In genomic region chr14:115092510-115092909, GRCm38 (mm10) we compare ENCODE assay signal across 7 mouse cellular contexts. TPM values are rescaled to one million over a fixed set of nuclear protein-coding genes. Genes with fewer than 3 reads are reported as not detected.
DNase-seq lines count a peak whose midpoint lies in the region; ATAC-seq and TF ChIP-seq lines count a peak whose summit lies in the region.

No protein-coding gene starts in this region.

- H3K4me2 ChIP-seq in lung, embryonic 14.5 days = peak overlapping the region; percentile 94
- H3K4me2 ChIP-seq in embryonic facial prominence, embryonic 11.5 days (ENCODE audit: low read depth, low read length) = peak overlapping the region; percentile 99
- H3K4me2 ChIP-seq in hindbrain, embryonic 13.5 days = peak overlapping the region; percentile 77
- H3K4me2 ChIP-seq in liver, embryonic 16.5 days (ENCODE audit: low read depth, low read length) = peak overlapping the region; percentile 73
- H3K4me2 ChIP-seq in stomach, embryonic 14.5 days (replicated peaks; ENCODE audit: low read depth, low read length) = peak overlapping the region; percentile 91

- H3K4me1 ChIP-seq in lung, embryonic 14.5 days (ENCODE audit: insufficient read depth) = no peaks in the 10 kb centered on the region
- H3K4me1 ChIP-seq in embryonic facial prominence, embryonic 11.5 days (ENCODE audit: control insufficient read depth, insufficient read depth, low read length) = no peaks in the 10 kb centered on the region
- peaks cover 9% of the 10 kb centered on the region; the same call in 1 of the 2 replicates for H3K4me1 ChIP-seq in hindbrain, embryonic 13.5 days (replicated peaks)
- H3K4me1 ChIP-seq in liver, embryonic 16.5 days (ENCODE audit: control insufficient read depth, low read depth, low read length) = peaks cover 4% of the 10 kb centered on the region; the same call in 1 of the 2 replicates
- H3K4me1 ChIP-seq in stomach, embryonic 14.5 days (ENCODE audit: control insufficient read depth, insufficient read depth, low read length) = no peaks in the 10 kb centered on the region

- peak overlapping the region; percentile 32; the same call in 1 of the 2 replicates for H3K9ac ChIP-seq in lung, embryonic 14.5 days
- H3K9ac ChIP-seq in embryonic facial prominence, embryonic 11.5 days (replicated peaks; ENCODE audit: low read length) = peak overlapping the region; percentile 33
- H3K9ac ChIP-seq in hindbrain, embryonic 13.5 days = peak overlapping the region; percentile 74
- no peak overlapping the region for H3K9ac ChIP-seq in liver, embryonic 16.5 days (ENCODE audit: low read depth, low read length)
- H3K9ac ChIP-seq in stomach, embryonic 14.5 days (replicated peaks; ENCODE audit: low read depth, low read length) = peak overlapping the region; percentile 30; the same call in 1 of the 2 replicates

- H3K27ac ChIP-seq in lung, embryonic 14.5 days (ENCODE audit: low read depth) = no peak overlapping the region
- H3K27ac ChIP-seq in embryonic facial prominence, embryonic 11.5 days (replicated peaks; ENCODE audit: low read depth, low read length) = no peak overlapping the region
- no peak overlapping the region for H3K27ac ChIP-seq in hindbrain, embryonic 13.5 days
- H3K27ac ChIP-seq in liver, embryonic 16.5 days (ENCODE audit: low read length) = no peak overlapping the region
- H3K27ac ChIP-seq in stomach, embryonic 14.5 days (ENCODE audit: low read length) = no peak overlapping the region

- ATAC-seq in lung, embryonic 14.5 days (ENCODE audit: insufficient read depth) = peak; percentile 69
- peak; percentile 53; the same call in 1 of the 2 replicates for ATAC-seq in embryonic facial prominence, embryonic 11.5 days (replicated peaks; ENCODE audit: insufficient number of reproducible peaks, low FRiP score, low TSS enrichment, low read depth)
- peak; percentile 83 for ATAC-seq in hindbrain, embryonic 13.5 days (ENCODE audit: low FRiP score)
- ATAC-seq in liver, embryonic 16.5 days (ENCODE audit: low read depth) = no peak
- no peak for ATAC-seq in stomach, embryonic 14.5 days (ENCODE audit: insufficient number of reproducible peaks, insufficient read depth, low FRiP score, low read depth)

- H3K27me3 ChIP-seq in lung, embryonic 14.5 days (ENCODE audit: insufficient read depth, low read length) = peaks cover 39% of the 10 kb centered on the region
- peaks cover 9% of the 10 kb centered on the region for H3K27me3 ChIP-seq in embryonic facial prominence, embryonic 11.5 days (ENCODE audit: control insufficient read depth, insufficient read depth, low read length)
- peaks cover 55% of the 10 kb centered on the region for H3K27me3 ChIP-seq in hindbrain, embryonic 13.5 days
- H3K27me3 ChIP-seq in liver, embryonic 16.5 days (ENCODE audit: control insufficient read depth, insufficient read depth, low read depth, low read length) = peaks cover 35% of the 10 kb centered on the region
- H3K27me3 ChIP-seq in stomach, embryonic 14.5 days (ENCODE audit: control insufficient read depth, insufficient read depth, low read length) = peaks cover 13% of the 10 kb centered on the region

- under 1% methylated on average over 33 of the region's 33 CpGs for WGBS in lung, embryonic 14.5 days
- under 1% methylated on average over 33 of the region's 33 CpGs for WGBS in embryonic facial prominence, embryonic 11.5 days
- under 1% methylated on average over 33 of the region's 33 CpGs for WGBS in hindbrain, embryonic 13.5 days
- WGBS in liver, embryonic 16.5 days (ENCODE audit: insufficient replicate concordance) = 2% methylated on average over 33 of the region's 33 CpGs
- WGBS in stomach, embryonic 14.5 days = under 1% methylated on average over 33 of the region's 33 CpGs

- peak overlapping the region; percentile 59 for H3K4me3 ChIP-seq in lung, embryonic 14.5 days (ENCODE audit: low read depth, low read length)
- peak overlapping the region; percentile 58 for H3K4me3 ChIP-seq in embryonic facial prominence, embryonic 11.5 days (ENCODE audit: low read depth, low read length)
- peak overlapping the region; percentile 65 for H3K4me3 ChIP-seq in hindbrain, embryonic 13.5 days
- peak overlapping the region; percentile 63 for H3K4me3 ChIP-seq in liver, embryonic 16.5 days (ENCODE audit: low read depth, low read length)
- H3K4me3 ChIP-seq in stomach, embryonic 14.5 days (ENCODE audit: low read depth, low read length) = peak overlapping the region; percentile 58

- H3K36me3 ChIP-seq in lung, embryonic 14.5 days (ENCODE audit: insufficient read depth) = no peaks in the 10 kb centered on the region
- H3K36me3 ChIP-seq in embryonic facial prominence, embryonic 11.5 days (replicated peaks; ENCODE audit: control insufficient read depth, insufficient read depth, low read depth, low read length) = no peaks in the 10 kb centered on the region
- H3K36me3 ChIP-seq in hindbrain, embryonic 13.5 days = no peaks in the 10 kb centered on the region
- H3K36me3 ChIP-seq in liver, embryonic 16.5 days (ENCODE audit: control insufficient read depth, insufficient read depth) = no peaks in the 10 kb centered on the region
- H3K36me3 ChIP-seq in stomach, embryonic 14.5 days (ENCODE audit: control insufficient read depth, insufficient read depth, low read length) = no peaks in the 10 kb centered on the region

- H3K9me3 ChIP-seq in lung, embryonic 14.5 days (ENCODE audit: low read depth, low read length) = no peaks in the 10 kb centered on the region
- H3K9me3 ChIP-seq in embryonic facial prominence, embryonic 11.5 days (replicated peaks; ENCODE audit: control insufficient read depth, low read length) = no peaks in the 10 kb centered on the region
- H3K9me3 ChIP-seq in hindbrain, embryonic 13.5 days = no peaks in the 10 kb centered on the region
- no peaks in the 10 kb centered on the region for H3K9me3 ChIP-seq in liver, embryonic 16.5 days (replicated peaks; ENCODE audit: control insufficient read depth, low read length)
- no peaks in the 10 kb centered on the region for H3K9me3 ChIP-seq in stomach, embryonic 14.5 days (ENCODE audit: control insufficient read depth, low read depth, low read length)

- DNase-seq in lung, embryonic 14.5 days = peak; percentile 36
- no peak for DNase-seq in lung, postnatal 4 days
- peak; percentile 31 for DNase-seq in embryonic facial prominence, embryonic 11.5 days (ENCODE audit: low spot score)
- no peak for DNase-seq in c-Kit-positive CD71-positive TER-119-positive erythroid progenitor cells, embryonic 14.5 days (ENCODE audit: low spot score)

- no peak for TF ChIP-seq CTCF in lung, embryonic 14.5 days (IDR thresholded peaks at IDR 0.05; ENCODE audit: low read depth)

RNA-seq across cellular contexts. Expression of gene Gpc5, which starts 0.5 kb away (rescaled TPM):
- polyA plus RNA-seq in lung, embryonic 14.5 days (2014; fragmentation: Nextera tagmentation; extraction: Ambion mirVana) = 0.29 and 0.30 TPM in 2 replicates
- polyA plus RNA-seq in embryonic facial prominence, embryonic 11.5 days (2014; fragmentation: Nextera tagmentation; extraction: Ambion mirVana) = 1.0 and 1.5 TPM in 2 replicates
- 3.9 and 4.8 TPM in 2 replicates for polyA plus RNA-seq in hindbrain, embryonic 13.5 days (2015; fragmentation: Nextera tagmentation; extraction: Ambion mirVana)
- polyA plus RNA-seq in liver, embryonic 16.5 days (2015; fragmentation: Nextera tagmentation; extraction: Ambion mirVana) = 0.05 and 0.15 TPM in 2 replicates
- polyA plus RNA-seq in stomach, embryonic 14.5 days (2014; fragmentation: Nextera tagmentation; extraction: Ambion mirVana) = 0.39 and 0.48 TPM in 2 replicates

Comparison
In these comparisons a context has a peak if more than half of its experiments do, and no peak if none do; other contexts are left out.
1. DNase-seq: peak in lung, embryonic 14.5 days (single experiment) and embryonic facial prominence, embryonic 11.5 days (single experiment); none in lung, postnatal 4 days (0 of 2) and c-Kit-positive CD71-positive TER-119-positive erythroid progenitor cells, embryonic 14.5 days (single experiment).
2. ATAC-seq: peak in lung, embryonic 14.5 days (single experiment), embryonic facial prominence, embryonic 11.5 days (single experiment) and hindbrain, embryonic 13.5 days (single experiment); none in liver, embryonic 16.5 days (single experiment) and stomach, embryonic 14.5 days (single experiment).
3. Peak in every context shown above with its lines, with median percentiles within 50 percentile points of each other: H3K4me2 ChIP-seq and H3K4me3 ChIP-seq.